20 mouse cellular contexts compared by ENCODE assay signal in genomic region chr9:117922992-117923391, GRCm38 (mm10).
A peak's percentile ranks its signal among the peaks of the same experiment; 100 is the strongest.
DNase-seq lines count a peak whose midpoint lies in the region; ATAC-seq lines count a peak whose summit lies in the region.
"Had no signal": no experiment of that assay in that cellular context is flagged by ENCODE, and none has a peak within 500 bp of the region (broad histone marks: within the 10 kb centered on the region; RNA-seq: fewer than 3 reads in every experiment).

No protein-coding gene starts in this region.

- no peak overlapping the region for H3K9ac ChIP-seq in heart, embryonic 12.5 days
- H3K9ac ChIP-seq in intestine, embryonic 16.5 days (ENCODE audit: low read depth, low read length) = no peak overlapping the region
- no peak overlapping the region for H3K9ac ChIP-seq in intestine, embryonic 15.5 days
- H3K9ac ChIP-seq: embryonic facial prominence, embryonic 12.5 days; hindbrain, embryonic 14.5 days; lung, embryonic 15.5 days; neural tube, embryonic 13.5 days had no signal

- no peak for DNase-seq in heart, postnatal 36 days
- DNase-seq in MEL-GATA-1-ER (ENCODE audit: extremely low read depth, low read depth) = peak; percentile 64
- no peak for DNase-seq in frontal cortex, postnatal 36 days (ENCODE audit: low spot score in 2 of 2)
- DNase-seq in testis, postnatal 10 days (ENCODE audit: low spot score) = no peak
- DNase-seq: adrenal gland, adult 2 months; B cell, adult 2 months; cerebellum, adult 8-10 months; kidney, adult 11 months; thymus, postnatal 4 days had no signal

- intact Hi-C loops in heart, postnatal 36 days (cut with DNase I) = no loop called here

- no peaks in the 10 kb centered on the region for H3K9me3 ChIP-seq in heart, embryonic 12.5 days (replicated peaks)
- no peaks in the 10 kb centered on the region for H3K9me3 ChIP-seq in intestine, embryonic 16.5 days (ENCODE audit: control insufficient read depth, low read length)
- no peaks in the 10 kb centered on the region for H3K9me3 ChIP-seq in intestine, embryonic 15.5 days
- H3K9me3 ChIP-seq: embryonic facial prominence, embryonic 12.5 days; lung, embryonic 15.5 days; neural tube, embryonic 13.5 days had no signal

- ATAC-seq in heart, embryonic 12.5 days (ENCODE audit: insufficient number of reproducible peaks, low FRiP score) = no peak
- ATAC-seq in intestine, embryonic 16.5 days = 0 out of 2 replicates have a peak, but pooled peaks have one; percentile 23
- no peak for ATAC-seq in intestine, embryonic 15.5 days
- ATAC-seq in hematopoietic stem cell, adult 5-6 weeks (replicated peaks in 1 of 2; ENCODE audit: insufficient read depth in 1 of 2, low FRiP score in 2 of 2, low TSS enrichment in 1 of 2, low read depth in 1 of 2, poor library complexity in 2 of 2, severe bottlenecking in 2 of 2) = peak; percentile 15 to 30; a peak in 1 of 4 replicates
- ATAC-seq: forebrain, embryonic 14.5 days had no signal

- H3K36me3 ChIP-seq in heart, embryonic 12.5 days = no peaks in the 10 kb centered on the region
- no peaks in the 10 kb centered on the region for H3K36me3 ChIP-seq in intestine, embryonic 16.5 days (ENCODE audit: control insufficient read depth, insufficient read depth, low read length)
- no peaks in the 10 kb centered on the region for H3K36me3 ChIP-seq in intestine, embryonic 15.5 days
- H3K36me3 ChIP-seq: embryonic facial prominence, embryonic 12.5 days; lung, embryonic 15.5 days; neural tube, embryonic 13.5 days had no signal

- peaks cover 12% of the 10 kb centered on the region for H3K4me1 ChIP-seq in heart, embryonic 12.5 days (replicated peaks)
- 0 out of 2 replicates have a peak, but pooled peaks cover 4% of the 10 kb centered on the region for H3K4me1 ChIP-seq in intestine, embryonic 16.5 days (ENCODE audit: control insufficient read depth, insufficient read depth, low read length)
- no peaks in the 10 kb centered on the region for H3K4me1 ChIP-seq in intestine, embryonic 15.5 days (replicated peaks)
- H3K4me1 ChIP-seq: embryonic facial prominence, embryonic 12.5 days; lung, embryonic 15.5 days; neural tube, embryonic 13.5 days had no signal

- H3K27ac ChIP-seq in heart, embryonic 12.5 days (ENCODE audit: poor library complexity, severe bottlenecking) = no peak overlapping the region
- H3K27ac ChIP-seq in intestine, embryonic 16.5 days (ENCODE audit: low read length) = no peak overlapping the region
- H3K27ac ChIP-seq in intestine, embryonic 15.5 days = no peak overlapping the region
- H3K27ac ChIP-seq: embryonic facial prominence, embryonic 12.5 days; hindbrain, embryonic 14.5 days; lung, embryonic 15.5 days; macrophage; neural tube, embryonic 13.5 days had no signal

- no peaks in the 10 kb centered on the region for H3K27me3 ChIP-seq in heart, embryonic 12.5 days (replicated peaks)
- no peaks in the 10 kb centered on the region for H3K27me3 ChIP-seq in intestine, embryonic 16.5 days (replicated peaks; ENCODE audit: control insufficient read depth, insufficient read depth, low read length)
- no peaks in the 10 kb centered on the region for H3K27me3 ChIP-seq in intestine, embryonic 15.5 days (replicated peaks)
- H3K27me3 ChIP-seq: embryonic facial prominence, embryonic 12.5 days; lung, embryonic 15.5 days; neural tube, embryonic 13.5 days had no signal

- 2% methylated on average over 4 of the region's 4 CpGs for WGBS in heart, embryonic 12.5 days
- 31% methylated on average over 4 of the region's 4 CpGs for WGBS in intestine, embryonic 16.5 days
- WGBS in intestine, embryonic 15.5 days = 36% methylated on average over 4 of the region's 4 CpGs

- H3K4me2 ChIP-seq in heart, embryonic 12.5 days = peak overlapping the region; percentile 52
- H3K4me2 ChIP-seq in intestine, embryonic 16.5 days (ENCODE audit: low read depth, low read length) = peak overlapping the region; percentile 22; the same call in 1 of the 2 replicates
- no peak overlapping the region for H3K4me2 ChIP-seq in intestine, embryonic 15.5 days (replicated peaks)
- H3K4me2 ChIP-seq: embryonic facial prominence, embryonic 12.5 days; hindbrain, embryonic 14.5 days; lung, embryonic 15.5 days; neural tube, embryonic 13.5 days had no signal

- no peak overlapping the region for H3K4me3 ChIP-seq in heart, embryonic 12.5 days
- no peak overlapping the region for H3K4me3 ChIP-seq in intestine, embryonic 16.5 days (ENCODE audit: low read length)
- no peak overlapping the region for H3K4me3 ChIP-seq in intestine, embryonic 15.5 days (replicated peaks)
- H3K4me3 ChIP-seq: embryonic facial prominence, embryonic 12.5 days; erythroblast, embryonic 14.5 days; lung, embryonic 15.5 days; neural tube, embryonic 13.5 days had no signal

Comparison
In these comparisons a context has a peak if more than half of its experiments do, and no peak if none do; other contexts are left out.
1. ATAC-seq: peak in intestine, embryonic 16.5 days (single experiment) and hematopoietic stem cell, adult 5-6 weeks (2 of 2); none in heart, embryonic 12.5 days (single experiment) and intestine, embryonic 15.5 days (single experiment).